Mouse (Mus musculus): ENCODE data around the gene Abca5.

DNA sequence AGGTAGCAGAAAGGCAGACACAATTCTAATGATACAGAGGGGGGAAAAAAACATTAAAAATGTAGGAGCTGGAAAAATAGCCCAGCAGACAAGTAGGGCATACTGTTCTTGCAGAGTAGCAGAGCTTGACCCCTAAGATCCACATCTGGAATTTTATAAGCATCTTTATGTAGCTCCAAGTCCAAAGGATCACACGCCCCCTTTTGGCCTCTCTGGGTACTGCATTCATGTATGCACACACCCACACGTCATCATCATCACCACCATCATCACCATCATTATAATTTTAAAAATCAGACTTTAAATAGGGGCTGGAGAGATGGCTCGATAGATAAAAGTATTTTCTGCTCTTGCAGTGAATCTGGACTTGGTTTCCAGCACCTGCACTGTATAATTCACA is 29.4 kb upstream of the Abca5 start:
- TF ChIP-seq CTCF (IDR thresholded peaks at IDR 0.05; ENCODE audit: low read depth, low read length) (no peak), POLR2A (IDR thresholded peaks at IDR 0.05; ENCODE audit: insufficient read depth, low read length) (no peak)

Data from ES-Bruce4 (cell line).